Mouse (Mus musculus) megakaryocyte, embryonic 14.5 days (primary cell): Measurements from ENCODE around the gene Tmem219.

Source experiments
- FLI1 ChIP-seq: IDR thresholded peaks from 2 replicates; pipeline ENCODE4 v1.6.1; 2012; ENCODE audit warnings: low read length, inconsistent platforms, mixed read lengths
- GATA1 ChIP-seq: IDR thresholded peaks from 3 replicates; pipeline ENCODE4 v1.6.1; 2012; ENCODE audit warnings: mixed read lengths, low read length, inconsistent platforms, borderline replicate concordance

GRCm38 (mm10) chr7:126887281-126887680, 35.4 kb downstream of the Tmem219 start:
- TF ChIP-seq GATA1, result no peak
- TF ChIP-seq FLI1, result no peak
